Mouse (Mus musculus): ENCODE results near the gene Atxn10. TPM values are rescaled to one million over a fixed set of nuclear protein-coding genes. Genes with fewer than 3 reads are reported as not detected.

The Atxn10 gene
- polyA plus RNA-seq, 1 experiment from 2014 or later = 209 TPM

DNA sequence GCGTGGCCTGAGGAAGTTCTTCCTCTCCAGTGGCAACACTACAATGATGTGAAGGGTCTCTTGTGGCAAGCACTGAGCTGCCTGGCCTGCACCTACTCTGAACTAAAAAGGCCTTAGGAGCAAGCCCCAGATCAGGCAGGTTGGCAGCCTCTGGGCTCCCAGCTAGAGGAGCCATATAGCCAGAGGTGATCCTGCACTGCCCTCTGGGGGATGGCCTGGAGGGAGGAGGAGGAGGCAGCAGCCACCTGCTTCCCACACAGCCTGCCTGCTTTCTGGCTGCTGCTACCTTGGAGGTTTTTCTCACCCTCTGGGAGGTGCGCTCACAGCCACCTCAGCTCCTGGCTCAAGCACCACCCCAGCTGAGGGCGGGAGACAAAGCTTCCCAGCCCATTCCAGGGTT is 144.6 kb downstream of the Atxn10 start:
- H3K9me3 ChIP-seq (replicated peaks; ENCODE audit: control insufficient read depth, low read length) = no peaks in the 10 kb centered on the region
- WGBS = 27% methylated on average over 3 of the region's 3 CpGs
- H3K4me2 ChIP-seq (ENCODE audit: low read depth, low read length) = no peak overlapping the region
- no peaks in the 10 kb centered on the region for H3K36me3 ChIP-seq (ENCODE audit: control insufficient read depth, insufficient read depth)
- ATAC-seq (replicated peaks; ENCODE audit: extremely low read depth, insufficient read depth, low FRiP score) = peak; percentile 9; the same call in 1 of the 2 replicates
- H3K27me3 ChIP-seq (ENCODE audit: control insufficient read depth, insufficient read depth, low read length) = peaks cover 15% of the 10 kb centered on the region
- no peaks in the 10 kb centered on the region for H3K4me1 ChIP-seq (ENCODE audit: control insufficient read depth, insufficient read depth, low read length)
- no peak overlapping the region for H3K9ac ChIP-seq (ENCODE audit: low read length)
- no peak overlapping the region for H3K4me3 ChIP-seq (ENCODE audit: low read length)
- H3K27ac ChIP-seq (ENCODE audit: low read length) = no peak overlapping the region

DNA sequence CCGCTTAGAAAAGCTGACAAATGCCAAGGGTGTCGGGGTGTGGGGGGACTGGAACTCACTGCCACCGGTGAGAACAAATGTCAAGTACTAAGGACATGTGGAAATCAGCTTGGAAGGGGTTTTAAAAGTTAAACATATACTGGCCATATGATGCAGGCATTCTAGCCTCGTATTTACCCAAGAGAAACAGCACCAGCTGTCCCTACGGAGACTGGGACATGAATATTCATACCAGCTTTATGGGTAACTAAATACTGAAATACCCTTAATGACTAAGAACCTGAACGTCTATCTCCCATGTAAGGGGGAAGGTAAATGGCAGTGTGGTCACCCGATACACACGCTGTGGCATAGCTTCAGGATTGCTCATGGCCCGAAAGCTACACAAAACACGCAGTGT is 152.9 kb downstream of the Atxn10 start:
- no peak for ATAC-seq (replicated peaks; ENCODE audit: extremely low read depth, insufficient read depth, low FRiP score)
- Histone ChIP-seq H3K4me3 (ENCODE audit: low read length) (no peak overlapping the region), H3K27me3 (ENCODE audit: control insufficient read depth, insufficient read depth, low read length) (peaks cover 11% of the 10 kb centered on the region), H3K4me1 (ENCODE audit: control insufficient read depth, insufficient read depth, low read length) (no peaks in the 10 kb centered on the region), H3K9ac (ENCODE audit: low read length) (no peak overlapping the region), H3K9me3 (replicated peaks; ENCODE audit: control insufficient read depth, low read length) (peaks cover 2% of the 10 kb centered on the region; the same call in 1 of the 2 replicates), H3K27ac (ENCODE audit: low read length) (no peak overlapping the region), H3K4me2 (ENCODE audit: low read depth, low read length) (no peak overlapping the region), H3K36me3 (ENCODE audit: control insufficient read depth, insufficient read depth) (no peaks in the 10 kb centered on the region)
- 80% methylated on average over 10 of the region's 10 CpGs for WGBS

DNA sequence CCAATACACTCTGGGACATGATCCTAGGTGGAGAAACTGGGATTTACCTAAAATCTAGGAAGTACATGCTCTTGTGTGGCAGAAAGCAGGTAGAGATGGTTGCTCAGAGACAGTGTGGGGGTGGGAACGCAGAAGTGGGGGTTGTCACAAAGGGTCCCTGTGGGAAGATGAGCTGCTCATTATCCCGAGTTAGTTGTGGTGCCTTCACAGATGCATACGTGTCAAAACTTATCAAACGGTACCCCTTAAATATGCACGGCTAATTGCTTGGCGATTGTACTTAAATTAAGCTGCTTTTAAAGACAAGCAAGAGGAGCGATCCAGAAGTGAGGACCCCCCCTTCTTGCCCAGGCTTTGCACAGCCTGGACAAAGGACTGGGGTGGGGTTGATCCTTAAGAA is 153.7 kb downstream of the Atxn10 start:
- H3K9ac ChIP-seq (ENCODE audit: low read length) = no peak overlapping the region
- 77% methylated on average over 7 of the region's 7 CpGs for WGBS
- H3K27me3 ChIP-seq (ENCODE audit: control insufficient read depth, insufficient read depth, low read length) = peaks cover 17% of the 10 kb centered on the region
- H3K27ac ChIP-seq (ENCODE audit: low read length) = no peak overlapping the region
- H3K4me2 ChIP-seq (ENCODE audit: low read depth, low read length) = no peak overlapping the region
- ATAC-seq (replicated peaks; ENCODE audit: extremely low read depth, insufficient read depth, low FRiP score) = no peak
- no peak overlapping the region for H3K4me3 ChIP-seq (ENCODE audit: low read length)
- no peaks in the 10 kb centered on the region for H3K36me3 ChIP-seq (ENCODE audit: control insufficient read depth, insufficient read depth)
- H3K9me3 ChIP-seq (replicated peaks; ENCODE audit: control insufficient read depth, low read length) = peaks cover 2% of the 10 kb centered on the region; the same call in 1 of the 2 replicates
- no peaks in the 10 kb centered on the region for H3K4me1 ChIP-seq (ENCODE audit: control insufficient read depth, insufficient read depth, low read length)

- H3K36me3 ChIP-seq (ENCODE audit: control insufficient read depth, insufficient read depth) = no peaks in the 10 kb centered on the region
- H3K27ac ChIP-seq (ENCODE audit: low read length) = no peak overlapping the region
- ATAC-seq (replicated peaks; ENCODE audit: extremely low read depth, insufficient read depth, low FRiP score) = no peak
- 10% methylated on average over 10 of the region's 11 CpGs for WGBS
- H3K9me3 ChIP-seq (replicated peaks; ENCODE audit: control insufficient read depth, low read length) = no peaks in the 10 kb centered on the region
- H3K4me2 ChIP-seq (ENCODE audit: low read depth, low read length) = no peak overlapping the region
- no peaks in the 10 kb centered on the region for H3K4me1 ChIP-seq (ENCODE audit: control insufficient read depth, insufficient read depth, low read length)
- no peak overlapping the region for H3K4me3 ChIP-seq (ENCODE audit: low read length)
- H3K27me3 ChIP-seq (ENCODE audit: control insufficient read depth, insufficient read depth, low read length) = peaks cover 31% of the 10 kb centered on the region
- no peak overlapping the region for H3K9ac ChIP-seq (ENCODE audit: low read length)
Observed at GRCm38 (mm10) chr15:85494163-85494621, 158.1 kb downstream of the Atxn10 start.

GRCm38 (mm10) chr15:85497548-85497947 is 161.5 kb downstream of the Atxn10 start:
- H3K27ac ChIP-seq (ENCODE audit: low read length) = no peak overlapping the region
- H3K9me3 ChIP-seq (replicated peaks; ENCODE audit: control insufficient read depth, low read length) = no peaks in the 10 kb centered on the region
- H3K9ac ChIP-seq (ENCODE audit: low read length) = no peak overlapping the region
- H3K27me3 ChIP-seq (ENCODE audit: control insufficient read depth, insufficient read depth, low read length) = peaks cover 26% of the 10 kb centered on the region
- no peaks in the 10 kb centered on the region for H3K4me1 ChIP-seq (ENCODE audit: control insufficient read depth, insufficient read depth, low read length)
- ATAC-seq (replicated peaks; ENCODE audit: extremely low read depth, insufficient read depth, low FRiP score) = no peak
- 77% methylated on average over 4 of the region's 4 CpGs for WGBS
- H3K36me3 ChIP-seq (ENCODE audit: control insufficient read depth, insufficient read depth) = no peaks in the 10 kb centered on the region
- no peak overlapping the region for H3K4me3 ChIP-seq (ENCODE audit: low read length)
- H3K4me2 ChIP-seq (ENCODE audit: low read depth, low read length) = no peak overlapping the region

DNA sequence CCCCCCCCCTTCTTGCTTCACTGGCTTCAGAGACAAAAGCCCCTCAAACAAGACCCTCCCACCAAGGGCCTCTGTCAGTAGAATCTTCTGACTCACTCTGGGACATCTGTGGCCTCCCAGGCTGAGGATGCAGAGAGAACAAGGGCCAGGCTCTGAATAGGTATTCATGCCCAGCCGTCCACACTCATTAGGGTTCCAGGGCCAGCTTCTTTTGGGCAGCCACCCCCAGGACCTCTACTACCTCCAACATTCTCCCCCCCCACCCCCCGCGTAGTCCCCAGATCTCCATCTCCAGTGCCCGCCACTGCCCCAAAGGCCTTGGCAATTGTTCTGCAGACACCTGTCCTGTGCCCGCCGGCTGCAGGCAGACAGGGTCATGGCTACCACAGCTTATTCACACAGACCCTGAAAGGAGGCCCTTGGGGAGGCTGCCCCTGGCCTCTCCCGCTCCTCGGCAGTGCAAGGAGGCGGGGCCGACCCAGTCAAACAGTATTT is 162.0 kb downstream of the Atxn10 start:
- no peak for ATAC-seq (replicated peaks; ENCODE audit: extremely low read depth, insufficient read depth, low FRiP score)
- no peak overlapping the region for H3K4me3 ChIP-seq (ENCODE audit: low read length)
- H3K9me3 ChIP-seq (replicated peaks; ENCODE audit: control insufficient read depth, low read length) = no peaks in the 10 kb centered on the region
- H3K36me3 ChIP-seq (ENCODE audit: control insufficient read depth, insufficient read depth) = no peaks in the 10 kb centered on the region
- H3K4me1 ChIP-seq (ENCODE audit: control insufficient read depth, insufficient read depth, low read length) = no peaks in the 10 kb centered on the region
- no peak overlapping the region for H3K27ac ChIP-seq (ENCODE audit: low read length)
- WGBS = 66% methylated on average over 10 of the region's 10 CpGs
- H3K27me3 ChIP-seq (ENCODE audit: control insufficient read depth, insufficient read depth, low read length) = peaks cover 26% of the 10 kb centered on the region
- H3K9ac ChIP-seq (ENCODE audit: low read length) = no peak overlapping the region
- no peak overlapping the region for H3K4me2 ChIP-seq (ENCODE audit: low read depth, low read length)

- ATAC-seq (replicated peaks; ENCODE audit: extremely low read depth, insufficient read depth, low FRiP score) = no peak
- Histone ChIP-seq H3K4me1 (ENCODE audit: control insufficient read depth, insufficient read depth, low read length) (no peaks in the 10 kb centered on the region), H3K27ac (ENCODE audit: low read length) (no peak overlapping the region), H3K36me3 (ENCODE audit: control insufficient read depth, insufficient read depth) (no peaks in the 10 kb centered on the region), H3K9me3 (replicated peaks; ENCODE audit: control insufficient read depth, low read length) (no peaks in the 10 kb centered on the region), H3K27me3 (ENCODE audit: control insufficient read depth, insufficient read depth, low read length) (peaks cover 17% of the 10 kb centered on the region), H3K4me3 (ENCODE audit: low read length) (no peak overlapping the region), H3K4me2 (ENCODE audit: low read depth, low read length) (no peak overlapping the region), H3K9ac (ENCODE audit: low read length) (no peak overlapping the region)
- WGBS = 82% methylated on average over 10 of the region's 10 CpGs
Observed at GRCm38 (mm10) chr15:85500267-85500666, 164.2 kb downstream of the Atxn10 start.

DNA sequence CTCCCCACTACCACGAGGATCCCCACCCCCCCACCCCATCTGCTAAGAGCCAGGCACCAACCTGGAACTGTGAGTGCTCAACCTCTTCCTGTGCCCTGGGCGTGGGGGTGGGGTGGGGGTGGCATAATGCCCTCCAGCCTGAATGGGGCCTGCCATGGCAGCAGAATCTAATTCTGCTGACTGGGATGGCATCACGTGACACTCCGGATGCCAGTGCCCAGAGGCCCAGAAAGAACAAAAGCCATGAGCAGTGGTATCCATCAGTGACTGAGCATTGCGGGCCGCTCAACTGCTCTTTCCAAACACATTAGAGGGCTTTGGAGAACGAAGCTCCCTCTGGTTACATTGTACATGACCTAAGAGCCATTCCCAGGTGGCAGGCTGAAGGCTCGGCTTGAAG is 167.1 kb downstream of the Atxn10 start, which contains the start of gene 7530416G11Rik:
TSS of gene 7530416G11Rik (minus strand) at position 101 of the 400 bp plus-strand sequence.
- no peak within 1 kb of the TSS for H3K9ac ChIP-seq (ENCODE audit: low read length)
- H3K9me3 ChIP-seq (replicated peaks; ENCODE audit: control insufficient read depth, low read length) = no peaks in the 10 kb centered on the region
- H3K27me3 ChIP-seq (ENCODE audit: control insufficient read depth, insufficient read depth, low read length) = peaks cover 2% of the 10 kb centered on the region; the same call in 1 of the 2 replicates
- no peak within 1 kb of the TSS for H3K4me2 ChIP-seq (ENCODE audit: low read depth, low read length)
- WGBS = 74% methylated on average over 8 of the region's 8 CpGs
- ATAC-seq (replicated peaks; ENCODE audit: extremely low read depth, insufficient read depth, low FRiP score) = no peak
- no peak within 1 kb of the TSS for H3K27ac ChIP-seq (ENCODE audit: low read length)
- no peaks in the 10 kb centered on the region for H3K36me3 ChIP-seq (ENCODE audit: control insufficient read depth, insufficient read depth)
- H3K4me3 ChIP-seq (ENCODE audit: low read length) = no peak within 1 kb of the TSS
- H3K4me1 ChIP-seq (ENCODE audit: control insufficient read depth, insufficient read depth, low read length) = no peaks in the 10 kb centered on the region

- Histone ChIP-seq H3K4me2 (ENCODE audit: low read depth, low read length) (0 out of 2 replicates have a peak overlapping the region, but pooled peaks have one; percentile 1), H3K27me3 (ENCODE audit: control insufficient read depth, insufficient read depth, low read length) (peaks cover 2% of the 10 kb centered on the region; the same call in 1 of the 2 replicates), H3K4me1 (ENCODE audit: control insufficient read depth, insufficient read depth, low read length) (no peaks in the 10 kb centered on the region), H3K9ac (ENCODE audit: low read length) (no peak overlapping the region), H3K9me3 (replicated peaks; ENCODE audit: control insufficient read depth, low read length) (no peaks in the 10 kb centered on the region), H3K4me3 (ENCODE audit: low read length) (no peak overlapping the region; the same call in 1 of the 2 replicates), H3K27ac (ENCODE audit: low read length) (no peak overlapping the region), H3K36me3 (ENCODE audit: control insufficient read depth, insufficient read depth) (no peaks in the 10 kb centered on the region)
- no peak; the same call in 1 of the 2 replicates for ATAC-seq (replicated peaks; ENCODE audit: extremely low read depth, insufficient read depth, low FRiP score)
- WGBS = 40% methylated on average over 14 of the region's 14 CpGs
Observed at GRCm38 (mm10) chr15:85505118-85505925, 169.3 kb downstream of the Atxn10 start.
